Comparison of ENCODE assay signal across 9 mouse cellular contexts in the genomic region with DNA sequence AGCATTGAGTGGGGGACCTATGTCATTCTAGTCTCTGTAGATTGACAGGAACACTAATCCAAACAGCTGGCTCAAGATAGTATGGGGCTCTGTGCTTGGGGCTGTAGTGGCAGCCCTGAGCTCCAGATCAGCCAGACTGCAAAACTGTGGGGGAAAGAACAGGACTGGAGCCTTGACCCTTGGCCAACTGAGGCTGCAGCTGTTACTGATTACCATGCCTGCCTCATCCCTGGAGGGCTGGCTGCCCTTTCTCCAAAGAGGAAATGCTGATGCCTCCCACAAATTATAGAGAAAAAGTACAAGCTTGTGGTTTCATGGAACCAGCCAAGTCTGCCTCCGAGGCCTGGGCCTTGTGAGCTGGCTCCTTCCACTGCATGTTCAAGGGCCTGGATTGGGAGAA. TPM values are rescaled to one million over a fixed set of nuclear protein-coding genes. Genes with fewer than 3 reads are reported as not detected.
A peak's percentile ranks its signal among the peaks of the same experiment; 100 is the strongest.
DNase-seq lines count a peak whose midpoint lies in the region; TF ChIP-seq lines count a peak whose summit lies in the region.
"Had no signal": no experiment of that assay in that cellular context is flagged by ENCODE, and none has a peak within 500 bp of the region (broad histone marks: within the 10 kb centered on the region; RNA-seq: fewer than 3 reads in every experiment).

No protein-coding gene starts in this region.

- no peak for TF ChIP-seq CTCF in lung, adult 2 months (IDR thresholded peaks at IDR 0.05; ENCODE audit: insufficient read depth, low read length)

- H3K4me1 ChIP-seq in lung, adult 2 months (ENCODE audit: control insufficient read depth, insufficient read depth, low read length), result no peaks in the 10 kb centered on the region

- no peak overlapping the region for H3K4me3 ChIP-seq in lung, adult 2 months (replicated peaks; ENCODE audit: extremely low read depth, low read depth, low read length)
- H3K4me3 ChIP-seq: erythroblast, embryonic 14.5 days had no signal

- DNase-seq in lung, adult 18-20 months, result peak; percentile 19 to 25
- no peak for DNase-seq in lung, adult 2 months
- DNase-seq in forelimb bud, embryonic 11.5 days (ENCODE audit: low read depth, low spot score), result peak; percentile 35
- peak; percentile 82 for DNase-seq in kidney, postnatal 14 days
- DNase-seq in mesoderm, embryonic 11.5 days (ENCODE audit: low read depth, low spot score), result peak; percentile 29
- DNase-seq in retina, postnatal 1 day, result no peak
- DNase-seq in right cerebral cortex, postnatal 14 days, result no peak
- no peak for DNase-seq in frontal cortex, adult 2 months (ENCODE audit: extremely low spot score in 1 of 2, low spot score in 1 of 2)

- no peak for TF ChIP-seq POLR2A in lung, adult 2 months (IDR thresholded peaks at IDR 0.05; ENCODE audit: borderline replicate concordance, extremely low read depth, low read depth, low read length)

- WGBS in lung, adult 2 months, result 63% methylated on average over 1 of the region's 1 CpGs

RNA-seq across cellular contexts. Expression of a gene that starts 36.2 kb away (rescaled TPM):
- 19.9 and 21.6 TPM in 2 replicates for polyA plus RNA-seq in lung, adult 2 months (2012; rRNA removed)
- polyA plus RNA-seq in frontal cortex, adult 2 months (2012; rRNA removed), result 33.1 and 36.6 TPM in 2 replicates

RNA-seq across cellular contexts. Expression of a gene that starts 59.1 kb away (rescaled TPM):
- polyA plus RNA-seq in lung, adult 2 months (2012; rRNA removed), result 2.3 and 4.3 TPM in 2 replicates
- 16.5 and 16.8 TPM in 2 replicates for polyA plus RNA-seq in frontal cortex, adult 2 months (2012; rRNA removed)

Comparison
In these comparisons a context has a peak if more than half of its experiments do, and no peak if none do; other contexts are left out.
1. DNase-seq: peak in lung, adult 18-20 months (2 of 2), forelimb bud, embryonic 11.5 days (single experiment), kidney, postnatal 14 days (single experiment) and mesoderm, embryonic 11.5 days (single experiment); none in lung, adult 2 months (single experiment), retina, postnatal 1 day (single experiment), right cerebral cortex, postnatal 14 days (single experiment) and frontal cortex, adult 2 months (0 of 2).